Mouse (Mus musculus) spleen, adult 18-20 months (tissue): ENCODE data around the gene Lrrc74a.

ENCODE experiments used
- DNase-seq, 2 experiments: peaks; one replicate each; pipeline ENCODE4 v3.0.0; 2022; ENCODE audit warnings: mixed read lengths in 2 of 2

Lrrc74a gene

GRCm38 (mm10) chr12:86806923-86807794 lies 73.0 kb downstream of the Lrrc74a start:
- no peak for DNase-seq

DNA sequence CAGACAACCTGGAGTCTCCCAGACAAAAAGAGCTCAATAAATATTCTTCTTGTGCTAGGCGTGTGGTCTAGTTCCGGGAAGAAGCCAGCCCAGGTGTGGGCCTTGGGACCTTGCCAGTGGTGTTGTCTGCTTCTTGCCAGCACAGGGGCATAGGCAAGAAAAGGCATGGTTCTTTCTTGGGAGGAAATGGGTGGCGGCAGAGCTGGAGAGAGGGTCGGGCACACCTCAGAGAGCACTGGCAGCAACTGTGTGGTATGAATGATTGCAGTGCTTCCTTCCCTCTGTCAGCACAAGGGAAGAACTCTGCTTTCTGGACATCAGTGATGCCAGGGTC lies 73.6 kb downstream of the Lrrc74a start:
- DNase-seq, result no peak

DNA sequence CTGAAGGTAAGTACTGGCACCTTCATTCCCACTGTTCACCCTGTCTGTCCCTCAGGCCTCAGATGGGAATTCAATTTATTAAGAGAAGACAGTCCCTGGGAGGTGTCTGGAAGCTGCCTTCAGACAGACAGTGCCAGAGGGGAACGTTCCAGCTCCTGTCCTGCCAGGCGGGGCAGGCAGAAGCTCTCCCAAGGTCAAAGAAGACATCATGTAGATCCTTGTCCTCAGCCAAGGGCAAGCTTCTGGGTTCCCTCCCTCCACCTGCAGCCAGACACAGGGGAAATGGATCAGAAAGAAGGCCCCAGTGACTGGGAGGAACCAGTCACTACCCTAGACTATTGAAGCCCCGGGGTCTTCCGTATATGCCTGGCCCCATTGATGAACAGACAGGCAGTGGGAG lies 74.7 kb downstream of the Lrrc74a start:
- DNase-seq, result no peak

DNA sequence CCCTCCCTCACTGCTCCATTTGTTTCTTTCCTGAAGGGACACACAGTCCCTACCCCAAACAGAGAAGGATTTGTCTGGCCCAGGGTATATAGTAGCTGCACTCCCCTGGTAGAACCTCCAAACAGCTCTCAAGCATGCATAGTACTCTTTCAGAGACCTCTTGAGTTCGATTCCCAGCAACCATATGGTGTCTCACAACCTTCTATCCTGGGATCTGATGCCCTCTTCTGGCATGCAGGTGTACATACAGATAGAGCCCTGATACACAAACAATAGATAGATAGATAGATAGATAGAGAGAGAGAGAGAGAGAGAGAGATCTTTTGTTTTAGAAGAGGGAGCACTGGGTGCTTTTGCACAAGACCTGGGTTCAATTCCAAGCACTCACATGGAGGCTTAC lies 75.9 kb downstream of the Lrrc74a start:
- DNase-seq, result no peak

DNA sequence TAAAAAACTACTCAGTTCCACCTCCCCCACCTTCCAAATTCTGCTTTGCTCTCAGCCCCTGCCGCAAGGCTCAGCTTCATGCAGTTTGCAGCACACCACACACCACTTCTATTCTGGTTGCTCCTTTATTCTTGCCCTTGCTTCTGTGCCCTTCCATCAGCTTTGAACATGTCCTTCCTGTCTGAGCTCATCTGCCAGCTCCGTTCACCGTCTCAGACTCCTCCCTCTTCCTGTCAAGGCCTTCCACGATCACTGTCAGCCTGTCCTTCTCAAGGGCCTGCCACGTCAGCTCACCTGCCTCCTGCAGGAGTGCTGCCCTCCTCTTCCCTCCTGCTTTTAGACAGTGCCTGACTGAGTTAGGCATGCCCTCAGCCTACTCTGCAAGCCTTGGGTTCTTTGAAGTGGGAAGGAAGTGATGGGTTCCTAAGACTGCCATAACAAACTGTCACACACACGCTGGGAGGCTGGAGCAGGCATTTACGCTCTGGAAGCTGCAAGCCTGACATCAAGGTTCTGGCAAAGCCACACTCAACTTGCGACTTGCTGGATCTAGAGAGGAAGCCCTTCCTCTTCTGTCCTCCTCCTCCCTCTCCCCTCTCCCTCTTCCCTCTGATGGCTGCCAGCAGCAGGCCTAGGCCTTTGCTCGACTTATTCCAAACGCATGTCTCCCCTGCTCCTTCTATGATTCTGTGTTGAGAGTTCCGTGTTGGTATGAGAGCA lies 76.7 kb downstream of the Lrrc74a start:
- peak; percentile 58 to 62 for DNase-seq

DNA sequence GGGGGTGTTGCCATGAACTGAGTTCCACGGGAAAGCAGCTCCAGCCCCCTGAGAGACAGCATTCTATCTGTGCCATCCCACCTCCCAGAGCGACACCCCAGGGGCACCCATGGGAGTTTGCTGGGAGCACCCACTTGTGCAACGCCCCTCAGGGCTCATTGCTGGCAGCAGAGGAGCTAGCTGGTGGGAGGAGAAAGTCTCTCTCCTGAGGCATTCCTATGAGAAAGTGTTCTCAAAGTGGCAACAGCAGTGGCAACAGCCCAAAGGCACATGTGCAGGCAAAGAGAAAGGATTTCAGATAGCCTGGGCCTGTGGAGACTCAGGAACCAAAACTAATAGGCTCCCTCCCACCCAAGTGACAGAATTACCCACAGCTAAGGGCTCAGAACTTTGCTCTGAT lies 78.6 kb downstream of the Lrrc74a start:
- no peak for DNase-seq
